Mouse (Mus musculus): ENCODE measurements around the gene Snrpa. TPM values are rescaled to one million over a fixed set of nuclear protein-coding genes. Genes with fewer than 3 reads are reported as not detected.
A peak's percentile ranks its signal among the peaks of the same experiment; 100 is the strongest.

Snrpa gene
- polyA plus RNA-seq, 1 experiment = 31.5 TPM

DNA sequence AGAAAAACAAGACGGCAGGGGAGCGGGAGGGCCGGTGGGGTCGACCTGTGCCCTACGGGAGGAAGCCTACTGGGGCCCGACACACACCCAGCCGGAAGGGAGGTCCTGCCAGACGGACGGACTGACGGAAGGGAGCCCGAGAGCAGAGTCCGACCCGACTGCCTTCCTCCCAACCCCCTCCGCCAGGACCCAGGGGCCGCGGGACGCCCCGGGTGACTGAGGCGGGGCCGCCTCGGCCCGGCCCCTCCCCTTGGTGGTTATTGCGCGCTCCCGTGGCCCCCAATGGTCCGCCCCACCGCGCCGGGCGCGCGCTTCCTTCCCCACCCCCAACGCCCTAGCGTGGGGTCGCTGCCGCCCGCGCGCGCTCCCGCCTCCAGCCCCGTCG, 29.9 kb downstream of the Snrpa start:
- Histone ChIP-seq H3K4me3 (ENCODE audit: insufficient read depth, low read depth, low read length) (peak overlapping the region; percentile 89), H3K4me1 (ENCODE audit: control insufficient read depth, insufficient read depth, insufficient read length, low read length) (peaks cover 26% of the 10 kb centered on the region), H3K27ac (replicated peaks; ENCODE audit: low read depth, low read length) (peak overlapping the region; percentile 96)

DNA sequence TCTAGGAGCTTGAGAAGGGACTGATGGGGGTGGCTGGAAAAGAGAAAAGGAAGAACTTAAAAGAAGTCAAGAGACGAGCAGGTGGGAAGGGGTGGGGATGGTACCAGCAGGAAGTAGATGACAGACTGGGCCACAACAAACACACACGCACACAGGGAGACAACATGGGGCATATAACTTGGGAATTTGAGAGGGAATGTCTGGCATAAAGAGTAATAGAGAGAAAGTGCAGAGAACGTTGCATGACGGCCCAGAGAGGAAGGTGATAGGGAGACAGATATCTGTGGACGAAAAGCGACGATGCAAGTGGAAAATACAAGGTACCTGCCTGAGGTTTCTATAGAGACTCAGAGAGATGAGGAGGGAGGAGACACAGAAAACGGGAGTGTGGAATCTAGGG, 30.4 kb downstream of the Snrpa start:
- Histone ChIP-seq H3K4me1 (ENCODE audit: control insufficient read depth, insufficient read depth, insufficient read length, low read length) (peaks cover 30% of the 10 kb centered on the region), H3K4me3 (ENCODE audit: insufficient read depth, low read depth, low read length) (peak overlapping the region; percentile 89)

DNA sequence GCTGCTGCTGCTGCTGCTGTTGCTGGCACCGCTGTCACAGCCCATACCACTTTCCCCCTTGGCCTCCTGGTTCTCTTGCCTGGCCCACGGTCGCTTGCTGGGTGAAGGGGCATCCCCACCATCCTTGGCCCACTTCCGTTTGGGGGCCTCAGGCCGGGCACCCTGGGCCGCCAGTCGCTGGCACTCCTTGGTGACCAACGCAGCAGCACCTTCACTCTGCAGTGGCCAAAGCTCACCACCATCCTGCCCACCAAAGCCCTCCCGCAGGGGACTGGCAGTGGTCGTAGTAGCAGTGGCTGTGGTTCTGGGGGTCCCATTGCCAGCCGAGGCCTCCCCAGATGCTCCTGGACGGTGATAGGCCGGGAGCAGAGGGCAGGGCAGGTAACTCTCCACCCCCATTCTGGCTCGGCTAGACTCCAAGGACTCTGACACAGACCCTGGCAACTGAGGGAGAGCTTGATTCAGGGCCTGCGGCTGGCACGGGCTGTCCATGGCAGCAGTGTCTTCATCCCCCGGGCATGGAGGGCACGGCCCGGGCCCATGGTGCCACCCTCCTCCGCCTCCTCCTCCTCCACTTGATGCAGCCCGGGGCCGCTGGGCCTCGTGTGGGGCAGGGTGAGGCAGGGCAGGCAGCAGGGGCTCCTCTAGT, 30.9 kb downstream of the Snrpa start:
- peak overlapping the region; percentile 96; the same call in 1 of the 2 replicates for H3K27ac ChIP-seq (replicated peaks; ENCODE audit: low read depth, low read length)
- peak overlapping the region; percentile 89 for H3K4me3 ChIP-seq (ENCODE audit: insufficient read depth, low read depth, low read length)
- H3K4me1 ChIP-seq (ENCODE audit: control insufficient read depth, insufficient read depth, insufficient read length, low read length) = peaks cover 36% of the 10 kb centered on the region

More for the DNA sequence above, 30.4 kb downstream of the Snrpa start:
- peak overlapping the region; percentile 96 for H3K27ac ChIP-seq (replicated peaks; ENCODE audit: low read depth, low read length)

DNA sequence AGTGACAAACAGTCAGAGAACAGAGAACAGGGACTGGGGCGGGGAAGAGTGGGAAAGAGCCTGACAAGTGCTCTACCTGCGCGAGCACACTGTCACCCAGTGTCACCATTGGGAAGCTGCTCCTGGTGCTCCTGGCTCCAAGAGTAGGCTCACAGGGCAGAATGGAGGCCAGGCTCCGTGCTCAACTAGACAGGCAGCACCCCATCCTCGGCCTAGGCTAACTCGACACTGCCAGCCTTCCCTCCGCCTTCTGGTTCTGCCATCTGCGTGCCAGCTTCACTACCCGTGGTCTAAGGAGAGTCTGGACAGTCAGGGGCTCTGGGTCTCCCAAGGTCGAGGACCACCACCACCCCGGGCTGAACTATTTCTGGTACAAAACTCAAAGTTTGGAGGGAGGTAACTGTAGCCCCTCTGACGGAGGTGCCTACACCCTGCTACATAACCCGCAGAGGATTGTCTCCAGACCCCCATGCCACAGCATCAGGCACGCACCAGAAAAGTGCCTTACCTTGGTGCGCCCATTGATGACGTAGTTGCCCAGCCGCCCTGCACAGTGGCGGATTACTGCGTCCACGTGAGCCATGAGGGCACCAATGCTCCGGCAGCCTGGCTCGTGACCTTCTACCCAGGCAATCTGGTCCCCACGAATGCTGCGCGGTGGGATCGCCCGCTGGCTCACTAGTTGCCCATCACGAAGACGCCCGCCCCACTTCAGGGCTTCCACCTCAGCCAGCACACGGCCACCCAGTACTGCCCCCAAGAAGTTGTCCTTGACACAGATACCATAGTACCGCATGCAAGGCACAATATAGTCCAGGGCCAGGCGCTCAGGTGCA, 31.7 kb downstream of the Snrpa start:
- Histone ChIP-seq H3K4me1 (ENCODE audit: control insufficient read depth, insufficient read depth, insufficient read length, low read length) (peaks cover 39% of the 10 kb centered on the region), H3K27ac (replicated peaks; ENCODE audit: low read depth, low read length) (no peak overlapping the region), H3K4me3 (ENCODE audit: insufficient read depth, low read depth, low read length) (peak overlapping the region; percentile 89; the same call in 1 of the 2 replicates)

DNA sequence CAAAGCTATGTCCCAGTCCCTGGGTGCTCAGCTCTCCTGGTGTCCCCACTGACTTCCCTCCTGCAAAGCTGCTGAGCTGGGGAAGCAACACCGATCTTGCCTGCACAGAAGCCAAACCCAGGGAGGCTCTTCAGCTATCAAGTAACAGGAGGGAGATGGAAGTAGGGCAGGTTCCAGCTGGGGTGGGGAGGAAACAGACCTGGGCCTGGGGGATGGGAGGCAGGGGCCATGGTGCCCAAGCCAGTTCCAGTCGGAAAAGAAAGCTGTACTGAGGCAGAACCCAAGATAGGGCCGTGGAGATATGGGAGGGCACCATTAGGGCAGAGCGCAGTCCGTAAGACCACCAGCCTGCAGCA, 32.6 kb downstream of the Snrpa start:
- no peak overlapping the region for H3K27ac ChIP-seq (replicated peaks; ENCODE audit: low read depth, low read length)
- H3K4me1 ChIP-seq (ENCODE audit: control insufficient read depth, insufficient read depth, insufficient read length, low read length) = peaks cover 39% of the 10 kb centered on the region
- no peak overlapping the region for H3K4me3 ChIP-seq (ENCODE audit: insufficient read depth, low read depth, low read length)

DNA sequence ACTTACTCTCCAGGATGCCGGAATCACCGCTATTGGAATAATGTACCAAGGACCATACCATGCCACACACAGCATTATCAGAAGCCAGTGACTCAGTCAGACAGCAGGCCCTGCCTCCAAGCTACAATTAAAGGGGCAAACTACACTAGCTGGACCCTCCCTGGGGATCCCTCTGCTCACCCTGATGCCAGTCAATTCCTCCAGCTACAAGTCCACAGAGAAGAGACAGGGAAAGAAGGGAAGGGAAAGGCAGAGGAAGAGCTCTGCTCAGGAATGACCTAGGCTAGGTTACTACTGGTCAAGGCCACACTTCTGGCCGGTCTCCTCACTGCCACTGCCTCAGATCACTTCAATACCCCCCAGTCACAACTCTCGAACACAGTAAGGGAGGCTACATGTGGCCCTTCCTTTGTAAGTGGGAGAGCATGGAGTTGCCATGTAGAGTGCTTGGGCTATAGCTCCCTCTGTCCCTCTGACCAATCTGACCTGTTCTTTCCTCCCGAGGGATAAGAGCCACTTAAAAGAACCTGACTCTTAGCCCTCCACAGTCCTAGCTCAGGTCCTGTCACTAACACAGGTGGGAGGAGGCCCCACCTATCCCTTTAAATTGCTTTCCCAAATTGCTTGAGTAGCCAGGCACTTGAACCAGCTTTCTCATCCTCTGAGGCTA, 33.2 kb downstream of the Snrpa start:
- Histone ChIP-seq H3K4me3 (ENCODE audit: insufficient read depth, low read depth, low read length) (no peak overlapping the region), H3K4me1 (ENCODE audit: control insufficient read depth, insufficient read depth, insufficient read length, low read length) (peaks cover 39% of the 10 kb centered on the region), H3K27ac (replicated peaks; ENCODE audit: low read depth, low read length) (0 out of 2 replicates have a peak overlapping the region, but pooled peaks have one; percentile 2)

DNA sequence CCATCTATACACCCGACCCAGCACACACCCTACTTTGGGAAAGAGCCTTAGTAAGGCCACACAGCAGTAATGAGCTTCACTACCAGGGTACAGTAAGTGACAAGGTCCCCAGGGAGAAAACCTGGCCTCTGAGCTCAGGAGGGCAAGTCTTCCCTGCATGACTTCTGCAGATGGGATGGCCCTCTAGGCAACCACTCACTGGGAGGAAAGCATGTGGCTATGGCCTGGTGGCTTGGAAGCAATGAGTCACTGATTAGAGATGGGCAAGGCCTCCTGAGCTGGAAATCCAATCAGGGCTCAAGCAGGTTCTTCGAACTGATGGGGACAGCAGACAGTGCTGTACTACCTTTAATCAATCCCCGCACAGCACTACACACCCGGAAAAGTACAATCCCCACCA, 34.3 kb downstream of the Snrpa start:
- Histone ChIP-seq H3K4me1 (ENCODE audit: control insufficient read depth, insufficient read depth, insufficient read length, low read length) (peaks cover 39% of the 10 kb centered on the region), H3K4me3 (ENCODE audit: insufficient read depth, low read depth, low read length) (no peak overlapping the region), H3K27ac (replicated peaks; ENCODE audit: low read depth, low read length) (no peak overlapping the region)

GRCm38 (mm10) chr7:27160921-27161320, 35.1 kb downstream of the Snrpa start:
- Histone ChIP-seq H3K4me1 (ENCODE audit: control insufficient read depth, insufficient read depth, insufficient read length, low read length) (peaks cover 39% of the 10 kb centered on the region), H3K27ac (replicated peaks; ENCODE audit: low read depth, low read length) (0 out of 2 replicates have a peak overlapping the region, but pooled peaks have one; percentile 3), H3K4me3 (ENCODE audit: insufficient read depth, low read depth, low read length) (no peak overlapping the region)

GRCm38 (mm10) chr7:27159882-27160281, 36.2 kb downstream of the Snrpa start:
- no peak overlapping the region; the same call in 1 of the 2 replicates for H3K4me3 ChIP-seq (ENCODE audit: insufficient read depth, low read depth, low read length)
- peak overlapping the region; percentile 51 for H3K27ac ChIP-seq (replicated peaks; ENCODE audit: low read depth, low read length)
- peaks cover 32% of the 10 kb centered on the region for H3K4me1 ChIP-seq (ENCODE audit: control insufficient read depth, insufficient read depth, insufficient read length, low read length)

- Histone ChIP-seq H3K27ac (replicated peaks; ENCODE audit: low read depth, low read length) (no peak overlapping the region), H3K4me1 (ENCODE audit: control insufficient read depth, insufficient read depth, insufficient read length, low read length) (peaks cover 27% of the 10 kb centered on the region), H3K4me3 (ENCODE audit: insufficient read depth, low read depth, low read length) (no peak overlapping the region)
Observed at GRCm38 (mm10) chr7:27159256-27159655, 36.8 kb downstream of the Snrpa start.

- Histone ChIP-seq H3K4me1 (ENCODE audit: control insufficient read depth, insufficient read depth, insufficient read length, low read length) (peaks cover 21% of the 10 kb centered on the region), H3K4me3 (ENCODE audit: insufficient read depth, low read depth, low read length) (no peak overlapping the region), H3K27ac (replicated peaks; ENCODE audit: low read depth, low read length) (no peak overlapping the region)
Observed at GRCm38 (mm10) chr7:27158171-27158570, 37.9 kb downstream of the Snrpa start.

DNA sequence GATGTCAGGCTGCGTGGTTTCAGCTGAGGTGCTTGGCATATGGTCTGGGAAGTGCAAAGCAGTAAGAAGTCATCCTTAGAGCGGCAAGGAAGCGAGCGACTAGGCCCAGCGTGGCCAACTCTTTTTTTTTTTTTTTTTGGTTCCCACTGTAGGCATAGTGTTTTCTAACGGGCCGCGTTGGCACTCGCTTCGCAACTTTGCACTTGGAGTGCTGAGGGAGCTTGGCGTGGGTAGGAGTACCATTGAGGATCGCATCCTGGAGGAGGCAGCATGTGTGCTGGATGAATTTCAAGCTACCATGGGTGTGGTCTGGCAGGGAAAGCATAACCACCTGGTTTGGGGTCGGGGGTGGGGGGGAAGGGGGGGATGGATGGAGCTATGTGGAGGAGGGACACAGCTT, 40.1 kb downstream of the Snrpa start:
- H3K4me3 ChIP-seq (ENCODE audit: insufficient read depth, low read depth, low read length) = no peak overlapping the region
- H3K4me1 ChIP-seq (ENCODE audit: control insufficient read depth, insufficient read depth, insufficient read length, low read length) = peaks cover 11% of the 10 kb centered on the region
- H3K27ac ChIP-seq (replicated peaks; ENCODE audit: low read depth, low read length) = no peak overlapping the region

GRCm38 (mm10) chr7:27153205-27153764, 42.8 kb downstream of the Snrpa start, which contains the start of gene Cyp2t4:
Cyp2t4 (plus strand) TSS chr7:27153714.
- no peaks in the 10 kb centered on the region for H3K4me1 ChIP-seq (ENCODE audit: control insufficient read depth, insufficient read depth, insufficient read length, low read length)
- no peak within 1 kb of the TSS for H3K4me3 ChIP-seq (ENCODE audit: insufficient read depth, low read depth, low read length)
- peak within 1 kb of the TSS; percentile 63 for H3K27ac ChIP-seq (replicated peaks; ENCODE audit: low read depth, low read length)
